Mouse (Mus musculus): ENCODE measurements at regions not wholly inside any gene's neighbourhood (a gene's known extent, or its start where the extent isn't known, plus 50 kb on each side); places are given as distances from the start of the nearest gene placed in this dataset.

GRCm38 (mm10) chr4:66478601-66479217 lies 74.3 kb upstream of the Astn2 start:
- DNase-seq: peak; percentile 1 to 2

Measured in kidney, adult 8-10 months (tissue).